Mouse (Mus musculus) heart, embryonic 11.5 days (tissue): ENCODE data around the gene Etl4. TPM values are rescaled to one million over a fixed set of nuclear protein-coding genes. Genes with fewer than 3 reads are reported as not detected.

ENCODE experiments used
- ATAC-seq: fragments of 200-750 bp; cut with Nextera tagmentation; replicated peaks from 2 replicates; pipeline ENCODE4 v1.8.0; 2017; ENCODE audit warnings: moderate library complexity; ENCODE audit not compliant: insufficient number of reproducible peaks, low FRiP score, low TSS enrichment
- H3K27ac ChIP-seq: fragments of 300-500 bp; sonication (generic); 2 replicates; pipeline ENCODE4 v1.5.1; 2014; ENCODE audit warnings: mild to moderate bottlenecking, low read depth, low read length
- H3K27me3 ChIP-seq: fragments of 300-500 bp; sonication (generic); 2 replicates; pipeline ENCODE4 v1.6.1; 2014; ENCODE audit warnings: mild to moderate bottlenecking, low read length, mixed read lengths; ENCODE audit not compliant: control insufficient read depth, insufficient read depth
- H3K36me3 ChIP-seq: fragments of 300-500 bp; sonication (generic); 2 replicates; pipeline ENCODE4 v1.6.1; 2014; ENCODE audit warnings: mild to moderate bottlenecking, low read length, moderate library complexity, mixed read lengths; ENCODE audit not compliant: control insufficient read depth, insufficient read depth
- H3K4me1 ChIP-seq: fragments of 300-500 bp; sonication (generic); 2 replicates; pipeline ENCODE4 v1.6.1; 2014; ENCODE audit warnings: low read length; ENCODE audit not compliant: control insufficient read depth, insufficient read depth
- H3K4me2 ChIP-seq: fragments of 300-500 bp; sonication (generic); 2 replicates; pipeline ENCODE4 v1.6.1; 2014; ENCODE audit warnings: mild to moderate bottlenecking, moderate library complexity
- H3K4me3 ChIP-seq: fragments of 300-500 bp; sonication (generic); 2 replicates; pipeline ENCODE4 v1.5.1; 2014; ENCODE audit warnings: low read depth, low read length
- H3K9ac ChIP-seq: fragments of 300-500 bp; sonication (generic); 2 replicates; pipeline ENCODE4 v1.6.1; 2014; ENCODE audit warnings: mild to moderate bottlenecking, low read depth, low read length, moderate library complexity
- H3K9me3 ChIP-seq: fragments of 300-500 bp; sonication (generic); replicated peaks from 2 replicates; pipeline ENCODE4 v1.6.1; 2016; ENCODE audit warnings: low read length; ENCODE audit not compliant: control insufficient read depth
- WGBS: fragments of 180-500 bp; shearing (Covaris S2); extraction: QIAGEN DNeasy Blood & Tissue Kit; methylation state at CpG from one replicate; pipeline ENCODE4 v1.1.7; 2014; ENCODE audit not compliant: insufficient replicate concordance; 5-methylcytosine and 5-hydroxymethylcytosine counted together
- microRNA-seq: library from miRNA; unstranded; fragments of <30 nt; microRNA quantifications from one replicate; pipeline ENCODE4, GENCODE M21; 2016; ENCODE audit warnings: borderline number of aligned reads
- polyA plus RNA-seq: library from polyadenylated mRNA; unstranded; fragments of >200 nt; fragmentation: Nextera tagmentation; extraction: Ambion mirVana; gene quantifications from 2 replicates; pipeline ENCODE4 v1.2.1, GENCODE M21; 2014

Gene Etl4
- polyA plus RNA-seq, 1 experiment from 2014 or later, result 12.4 TPM

DNA sequence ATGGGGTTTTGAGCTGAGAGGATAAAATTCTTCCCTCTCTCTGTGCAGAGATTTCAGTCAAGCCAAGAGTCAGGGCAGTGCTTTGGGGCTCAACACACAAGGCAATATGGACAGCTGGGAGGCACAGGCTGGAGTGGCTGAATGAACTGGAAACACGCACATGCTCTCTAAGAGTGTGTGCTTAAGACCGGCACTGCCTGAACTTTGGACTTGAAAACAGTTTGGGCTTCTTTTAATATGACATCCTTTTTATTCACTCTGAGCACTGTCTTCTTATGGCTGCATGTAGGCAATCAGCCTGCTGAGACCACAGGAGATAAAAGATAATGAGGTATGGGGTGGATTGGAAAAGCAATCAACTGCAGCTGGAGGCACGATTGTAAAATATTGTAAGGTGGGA is 921.3 kb downstream of the Etl4 start:
- Histone ChIP-seq H3K36me3 (no peaks in the 10 kb centered on the region), H3K4me1 (no peaks in the 10 kb centered on the region), H3K9ac (no peak overlapping the region), H3K9me3 (no peaks in the 10 kb centered on the region), H3K27me3 (no peaks in the 10 kb centered on the region), H3K27ac (no peak overlapping the region), H3K4me2 (no peak overlapping the region), H3K4me3 (no peak overlapping the region)
- ATAC-seq, result no peak
- WGBS, result 73% methylated on average over 3 of the region's 3 CpGs

DNA sequence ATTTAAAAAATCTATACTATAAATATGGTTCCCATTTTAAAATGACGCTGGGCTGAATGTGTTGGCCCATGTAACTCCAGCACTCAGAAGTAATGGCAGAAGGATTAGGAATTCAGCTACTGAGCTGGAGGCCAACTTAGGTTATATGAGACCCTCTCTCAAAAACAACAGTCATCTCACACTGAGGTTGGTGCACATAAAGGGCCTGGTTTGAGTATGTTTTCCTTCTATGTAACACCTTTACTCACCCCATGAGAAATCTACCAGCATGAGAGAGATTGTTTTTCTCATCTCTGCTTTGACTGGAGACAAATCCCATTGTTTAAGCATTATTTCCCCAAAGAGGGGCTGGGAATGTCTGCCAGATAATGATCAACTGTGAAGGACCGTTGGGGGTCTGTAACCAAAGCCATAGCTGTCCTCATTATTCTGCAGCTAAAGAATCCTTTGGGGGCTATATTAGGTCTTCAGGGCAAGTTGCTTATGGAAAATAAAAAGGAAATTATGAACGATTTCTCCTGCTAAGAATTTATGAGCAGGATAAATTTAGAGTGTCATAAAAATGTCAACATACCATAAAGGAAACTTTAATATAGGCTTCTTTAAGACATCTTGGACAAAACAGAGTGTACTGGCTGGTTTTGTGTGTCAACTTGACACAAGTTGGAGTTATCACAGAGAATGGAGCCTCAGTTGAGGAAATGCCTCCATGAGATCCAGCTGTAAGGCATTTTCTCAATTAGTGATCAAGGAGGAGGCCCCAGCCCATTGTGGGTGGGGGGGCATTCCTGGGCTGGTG is 922.2 kb downstream of the Etl4 start:
- 74% methylated on average over 3 of the region's 3 CpGs for WGBS

DNA sequence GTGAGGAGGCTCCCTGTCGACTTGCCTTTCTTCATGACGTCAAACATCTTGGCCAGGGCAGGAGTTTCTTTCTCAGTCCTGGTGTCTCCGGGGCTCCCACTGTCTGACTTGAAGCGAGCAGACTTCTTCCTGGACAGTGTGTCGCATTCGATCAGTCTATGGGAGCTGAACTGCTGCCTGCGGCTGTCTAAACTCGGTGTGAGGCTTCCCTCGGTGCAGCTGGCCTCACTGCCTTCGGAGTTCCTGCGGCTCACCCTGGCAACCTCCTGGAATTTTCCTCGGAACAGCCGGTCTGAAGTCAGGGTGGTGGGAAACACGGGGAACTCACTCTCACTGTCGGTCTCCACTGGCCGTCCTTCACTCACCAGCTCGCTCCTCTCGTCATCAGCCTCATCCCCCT is 939.8 kb downstream of the Etl4 start:
- Histone ChIP-seq H3K27ac (no peak overlapping the region), H3K9me3 (no peaks in the 10 kb centered on the region), H3K36me3 (peaks cover 35% of the 10 kb centered on the region), H3K4me2 (no peak overlapping the region), H3K27me3 (no peaks in the 10 kb centered on the region), H3K4me1 (no peaks in the 10 kb centered on the region), H3K4me3 (no peak overlapping the region), H3K9ac (no peak overlapping the region)
- ATAC-seq, result peak; percentile 35; the same call in 1 of the 2 replicates
- 85% methylated on average over 18 of the region's 18 CpGs for WGBS

More for the DNA sequence above, 922.2 kb downstream of the Etl4 start:
- Histone ChIP-seq H3K36me3 (no peaks in the 10 kb centered on the region), H3K4me1 (no peaks in the 10 kb centered on the region), H3K4me2 (no peak overlapping the region), H3K27ac (no peak overlapping the region), H3K9me3 (no peaks in the 10 kb centered on the region), H3K4me3 (no peak overlapping the region), H3K9ac (no peak overlapping the region), H3K27me3 (no peaks in the 10 kb centered on the region)
- no peak for ATAC-seq

Small RNA genes within 50 kb of the gene (microRNA-seq; reads per million reads assigned to microRNA genes)
- not detected for gene Gm44457
